8 mouse cellular contexts compared by ENCODE assay signal in genomic region chr3:51417966-51418365, GRCm38 (mm10). TPM values are rescaled to one million over a fixed set of nuclear protein-coding genes. Genes with fewer than 3 reads are reported as not detected.
A peak's percentile ranks its signal among the peaks of the same experiment; 100 is the strongest.
DNase-seq lines count a peak whose midpoint lies in the region; ATAC-seq and TF ChIP-seq lines count a peak whose summit lies in the region.

No protein-coding gene starts in this region.

- no peaks in the 10 kb centered on the region for H3K27me3 ChIP-seq in heart, embryonic 11.5 days (ENCODE audit: control insufficient read depth, insufficient read depth, low read length)
- no peaks in the 10 kb centered on the region for H3K27me3 ChIP-seq in forebrain, embryonic 14.5 days (replicated peaks; ENCODE audit: control insufficient read depth, insufficient read depth, low read length)
- H3K27me3 ChIP-seq in liver, embryonic 14.5 days (ENCODE audit: control insufficient read depth, insufficient read depth, low read length): no peaks in the 10 kb centered on the region

- no peak overlapping the region for H3K4me3 ChIP-seq in heart, embryonic 11.5 days (ENCODE audit: low read depth, low read length)
- peak overlapping the region; percentile 99; the same call in 1 of the 2 replicates for H3K4me3 ChIP-seq in forebrain, embryonic 14.5 days (ENCODE audit: low read depth, low read length)
- H3K4me3 ChIP-seq in liver, embryonic 14.5 days (ENCODE audit: insufficient read depth in 1 of 2, low read depth in 2 of 2, low read length in 2 of 2): peak overlapping the region in 1 of 2 experiments; percentile 86; a peak in 2 of 4 replicates

- H3K9ac ChIP-seq in heart, embryonic 11.5 days (ENCODE audit: low read depth, low read length): no peak overlapping the region
- H3K9ac ChIP-seq in forebrain, embryonic 14.5 days (ENCODE audit: low read length): no peak overlapping the region
- H3K9ac ChIP-seq in liver, embryonic 14.5 days (replicated peaks): no peak overlapping the region; the same call in 1 of the 2 replicates

- no peak for TF ChIP-seq EP300 in liver, embryonic 14.5 days (IDR thresholded peaks at IDR 0.05; ENCODE audit: low read depth)

- DNase-seq in heart, postnatal 10 days: no peak
- DNase-seq in 3T3-L1 (ENCODE audit: low read depth, low spot score): peak; percentile 21
- DNase-seq in forebrain, embryonic 14.5 days (ENCODE audit: low spot score): no peak
- no peak for DNase-seq in liver, embryonic 14.5 days (ENCODE audit: low read depth in 3 of 3, low spot score in 3 of 3)
- DNase-seq in adrenal gland, adult (ENCODE audit: inconsistent age in 2 of 2, low spot score in 1 of 2): no peak
- no peak for DNase-seq in right cerebral cortex, adult 18-20 months

- H3K4me2 ChIP-seq in heart, embryonic 11.5 days: peak overlapping the region; percentile 82
- H3K4me2 ChIP-seq in forebrain, embryonic 14.5 days (ENCODE audit: low read length): peak overlapping the region; percentile 87
- H3K4me2 ChIP-seq in liver, embryonic 14.5 days (ENCODE audit: low read depth): peak overlapping the region; percentile 85

- 52% methylated on average over 2 of the region's 2 CpGs for WGBS in heart, embryonic 11.5 days (ENCODE audit: insufficient replicate concordance)
- WGBS in forebrain, embryonic 14.5 days: 75% methylated on average over 2 of the region's 2 CpGs
- WGBS in liver, embryonic 14.5 days (ENCODE audit: insufficient replicate concordance): 55% methylated on average over 2 of the region's 2 CpGs

- no peak for TF ChIP-seq CTCF in liver, embryonic 14.5 days (IDR thresholded peaks at IDR 0.05; ENCODE audit: low read depth)

- no peaks in the 10 kb centered on the region for H3K36me3 ChIP-seq in heart, embryonic 11.5 days (ENCODE audit: control insufficient read depth, insufficient read depth, low read length)
- H3K36me3 ChIP-seq in forebrain, embryonic 14.5 days (ENCODE audit: control insufficient read depth, insufficient read depth, low read length): no peaks in the 10 kb centered on the region
- H3K36me3 ChIP-seq in liver, embryonic 14.5 days (replicated peaks; ENCODE audit: control insufficient read depth, insufficient read depth, low read depth): no peaks in the 10 kb centered on the region; the same call in 1 of the 2 replicates

- ATAC-seq in heart, embryonic 11.5 days (replicated peaks; ENCODE audit: insufficient number of reproducible peaks, low FRiP score, low TSS enrichment): no peak
- no peak for ATAC-seq in forebrain, embryonic 14.5 days
- no peak for ATAC-seq in liver, embryonic 14.5 days (ENCODE audit: insufficient read depth)
- ATAC-seq in cerebellum, adult (ENCODE audit: insufficient number of reproducible peaks, low FRiP score, low TSS enrichment): no peak

- no peak overlapping the region for H3K27ac ChIP-seq in heart, embryonic 11.5 days (ENCODE audit: low read depth, low read length)
- no peak overlapping the region for H3K27ac ChIP-seq in forebrain, embryonic 14.5 days (ENCODE audit: low read depth, low read length)
- H3K27ac ChIP-seq in liver, embryonic 14.5 days: no peak overlapping the region

- intact Hi-C loops in heart, postnatal 10 days (cut with DNase I): no loop called here

- peaks cover 14% of the 10 kb centered on the region; the same call in 1 of the 2 replicates for H3K4me1 ChIP-seq in heart, embryonic 11.5 days (ENCODE audit: control insufficient read depth, insufficient read depth, low read length)
- peaks cover 24% of the 10 kb centered on the region for H3K4me1 ChIP-seq in forebrain, embryonic 14.5 days (ENCODE audit: control insufficient read depth, insufficient read depth, low read length)
- H3K4me1 ChIP-seq in liver, embryonic 14.5 days (replicated peaks; ENCODE audit: control insufficient read depth in 2 of 2, insufficient read depth in 2 of 2, low read length in 1 of 2): peaks cover 23 to 29% of the 10 kb centered on the region in 2 experiments

- no peaks in the 10 kb centered on the region for H3K9me3 ChIP-seq in heart, embryonic 11.5 days (replicated peaks; ENCODE audit: control insufficient read depth, low read length)
- H3K9me3 ChIP-seq in forebrain, embryonic 14.5 days (replicated peaks; ENCODE audit: control insufficient read depth, low read length): no peaks in the 10 kb centered on the region
- no peaks in the 10 kb centered on the region for H3K9me3 ChIP-seq in liver, embryonic 14.5 days (ENCODE audit: control insufficient read depth, low read length)

RNA-seq across cellular contexts. Expression of gene Naa15, which starts 3.0 kb away (rescaled TPM):
- 37.8 and 39.6 TPM in 2 replicates for polyA plus RNA-seq in heart, embryonic 11.5 days (2014; fragmentation: Nextera tagmentation; extraction: Ambion mirVana)
- total RNA-seq in heart, postnatal 10 days (2021): 10 to 100 TPM; 48.4 to 48.6 TPM
- 26.6 and 37.4 TPM in 2 replicates for polyA plus RNA-seq in forebrain, embryonic 14.5 days (2014; fragmentation: Nextera tagmentation; extraction: Ambion mirVana)
- polyA plus RNA-seq in liver, embryonic 14.5 days (2012; rRNA removed): 7.3 and 12.9 TPM in 2 replicates
- polyA plus RNA-seq in liver, embryonic 14.5 days (2014; fragmentation: Nextera tagmentation; extraction: Ambion mirVana): 13.3 and 17.3 TPM in 2 replicates

RNA-seq across cellular contexts. Expression of gene Ndufc1, which starts 9.2 kb away (rescaled TPM):
- 1,265 and 1,267 TPM in 2 replicates for polyA plus RNA-seq in heart, embryonic 11.5 days (2014; fragmentation: Nextera tagmentation; extraction: Ambion mirVana)
- total RNA-seq in heart, postnatal 10 days (2021): 1,000 to 10,000 TPM; 1,294 to 1,362 TPM
- 715 and 875 TPM in 2 replicates for polyA plus RNA-seq in forebrain, embryonic 14.5 days (2014; fragmentation: Nextera tagmentation; extraction: Ambion mirVana)
- 53.0 and 150 TPM in 2 replicates for polyA plus RNA-seq in liver, embryonic 14.5 days (2012; rRNA removed)
- 493 and 495 TPM in 2 replicates for polyA plus RNA-seq in liver, embryonic 14.5 days (2014; fragmentation: Nextera tagmentation; extraction: Ambion mirVana)

RNA-seq across cellular contexts. Expression of gene Mgarp, which starts 21.4 kb away (rescaled TPM):
- 14.2 and 15.4 TPM in 2 replicates for polyA plus RNA-seq in heart, embryonic 11.5 days (2014; fragmentation: Nextera tagmentation; extraction: Ambion mirVana)
- total RNA-seq in heart, postnatal 10 days (2021): under 1 TPM; 0.42 to 0.48 TPM
- 0.56 and 0.77 TPM in 2 replicates for polyA plus RNA-seq in forebrain, embryonic 14.5 days (2014; fragmentation: Nextera tagmentation; extraction: Ambion mirVana)
- polyA plus RNA-seq in liver, embryonic 14.5 days (2012; rRNA removed): 0.25 and 0.48 TPM in 2 replicates
- polyA plus RNA-seq in liver, embryonic 14.5 days (2014; fragmentation: Nextera tagmentation; extraction: Ambion mirVana): 0.85 and 1.00 TPM in 2 replicates
